Mouse (Mus musculus): Measurements from ENCODE around the gene Palm.

Gene Palm

GRCm38 (mm10) chr10:79832026-79832785, 38.8 kb downstream of the Palm start:
- DNase-seq, result no peak

- no peak for DNase-seq
These were observed 39.4 kb downstream of the Palm start for GRCm38 (mm10) chr10:79832786-79833181.

- DNase-seq, result peak; percentile 87
These were observed 41.5 kb downstream of the Palm start for GRCm38 (mm10) chr10:79834769-79835398.

GRCm38 (mm10) chr10:79836918-79837317, 43.5 kb downstream of the Palm start:
- DNase-seq, result no peak

GRCm38 (mm10) chr10:79838151-79838550, 44.8 kb downstream of the Palm start:
- DNase-seq, result no peak

- DNase-seq, result no peak
These were observed 46.7 kb downstream of the Palm start for GRCm38 (mm10) chr10:79840091-79840490.

GRCm38 (mm10) chr10:79840644-79841551, 47.5 kb downstream of the Palm start:
- DNase-seq, result peak; percentile 93

DNA sequence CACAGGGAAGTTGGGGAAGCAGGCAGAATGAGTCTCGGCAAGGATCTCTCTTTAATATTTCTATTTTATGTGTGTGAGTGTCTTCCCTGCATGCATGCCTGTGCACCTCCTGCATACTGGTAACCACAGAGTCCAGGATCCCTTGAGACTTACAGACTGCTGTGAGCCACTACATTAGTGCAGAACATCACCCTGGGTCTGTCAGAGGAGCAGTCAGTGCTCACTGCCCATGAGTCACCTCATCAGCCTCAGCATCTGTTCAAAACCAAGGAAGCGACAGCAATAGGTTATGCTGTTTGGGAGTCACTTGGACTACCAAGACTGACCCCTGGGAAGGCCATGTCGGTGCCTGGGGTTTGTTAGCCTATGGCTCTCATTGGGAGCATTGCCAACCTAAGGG, 49.0 kb downstream of the Palm start:
- no peak for DNase-seq

- no peak for DNase-seq
These were observed 50.1 kb downstream of the Palm start for GRCm38 (mm10) chr10:79843476-79843875.

DNA sequence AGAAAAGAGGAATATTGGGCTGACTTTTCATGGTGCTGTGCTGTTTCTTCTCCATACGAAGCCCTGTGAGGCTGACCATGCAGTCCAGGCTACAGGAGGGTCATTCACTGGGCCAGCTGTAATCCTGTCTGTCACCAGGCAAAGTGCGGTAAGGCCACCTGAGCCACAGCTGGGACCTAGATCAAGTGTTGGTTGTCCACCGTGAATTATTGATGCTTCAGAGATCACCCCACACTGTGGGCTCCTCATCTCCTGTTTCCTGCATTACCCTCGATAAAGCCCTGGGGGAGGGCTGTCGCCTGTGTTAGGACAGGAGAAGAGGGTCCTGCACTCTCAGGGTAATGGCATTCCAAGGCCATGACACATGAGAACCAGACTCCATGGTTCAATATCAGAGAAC, 53.2 kb downstream of the Palm start:
- DNase-seq, result no peak

DNA sequence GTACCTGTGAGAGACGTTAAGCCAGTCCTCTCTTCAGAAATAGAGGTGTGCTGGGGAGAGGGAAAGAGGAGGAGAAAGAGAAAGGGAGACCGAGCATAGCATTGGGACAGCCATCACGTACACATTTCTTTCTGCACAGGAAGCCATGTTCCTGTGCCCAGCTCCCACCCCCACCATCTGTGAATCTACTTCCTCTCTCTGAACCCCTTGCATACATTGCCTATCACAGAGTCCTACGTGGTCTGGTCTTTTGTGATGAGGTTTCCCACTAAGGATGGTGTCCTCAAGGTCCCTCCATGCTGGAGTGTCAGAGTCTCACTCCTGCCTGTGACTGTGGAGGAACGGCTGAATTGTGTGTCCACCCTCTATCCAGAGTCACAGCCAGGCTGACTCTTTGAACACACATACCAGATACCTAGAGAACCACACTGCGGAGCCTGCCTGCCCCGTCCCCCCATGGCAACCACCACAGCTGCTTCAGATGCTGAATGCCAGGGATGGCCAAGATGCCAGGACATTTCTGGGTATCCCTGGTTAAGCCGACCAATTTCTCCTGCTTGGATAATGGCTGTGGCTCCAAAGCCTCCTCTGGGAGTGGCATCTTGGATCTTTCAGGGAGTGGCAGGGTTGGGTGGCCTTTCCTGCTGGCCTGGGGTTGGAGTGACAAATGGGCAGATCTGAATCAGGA, 56.7 kb downstream of the Palm start:
- DNase-seq, result no peak

- DNase-seq, result no peak
These were observed 58.3 kb downstream of the Palm start for GRCm38 (mm10) chr10:79851653-79852052.

- DNase-seq, result peak; percentile 81
These were observed 58.9 kb downstream of the Palm start for GRCm38 (mm10) chr10:79852107-79852789.

DNA sequence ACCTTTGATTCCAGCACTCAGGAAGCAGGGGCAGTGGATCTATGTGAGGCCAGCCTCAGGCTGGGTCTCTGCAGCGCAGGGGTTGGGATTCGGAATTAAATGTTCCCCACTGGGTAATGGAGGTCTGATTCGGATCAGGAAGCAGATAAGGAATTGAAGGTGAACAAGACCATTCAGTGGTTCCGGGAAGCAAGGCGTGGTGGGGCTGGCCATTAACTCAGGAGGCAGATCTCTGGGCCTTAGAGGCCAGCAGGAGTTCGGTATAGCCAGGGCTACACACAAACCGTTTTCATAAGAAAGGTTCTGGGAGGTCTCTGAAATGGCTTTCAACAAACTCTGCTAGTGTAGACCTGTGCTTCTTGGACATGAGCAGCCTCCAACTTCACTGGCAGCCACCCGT, 59.5 kb downstream of the Palm start:
- DNase-seq, result no peak

DNA sequence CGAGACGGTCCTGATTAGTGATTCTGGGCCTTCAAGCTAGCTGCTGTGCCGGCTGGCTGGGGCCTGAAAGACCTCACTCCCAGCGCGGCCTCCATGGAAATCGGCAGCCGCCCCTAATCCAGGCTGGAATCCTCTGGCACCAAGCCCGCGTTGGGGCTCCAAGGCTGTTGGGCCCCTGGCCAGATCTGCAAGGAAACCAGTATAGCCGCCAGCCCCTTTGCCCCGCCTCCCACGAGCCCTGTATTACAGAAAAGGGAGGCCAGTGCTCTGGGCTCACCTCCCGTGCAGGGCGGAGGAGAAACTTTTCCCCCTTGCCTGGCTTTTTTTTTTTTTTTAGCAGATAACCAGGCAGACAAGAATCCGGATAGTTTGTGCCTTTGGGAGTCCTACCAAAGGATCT, 60.0 kb downstream of the Palm start:
- DNase-seq, result peak; percentile 99

- peak; percentile 100 for DNase-seq
These were observed 60.8 kb downstream of the Palm start, which contains the start of gene Ptbp1 for GRCm38 (mm10) chr10:79853860-79854795. Gene Ptbp1, plus strand, starts transcription at chr10:79854427.

- peak; percentile 85 for DNase-seq
These were observed 61.6 kb downstream of the Palm start for GRCm38 (mm10) chr10:79854801-79855541.

DNA sequence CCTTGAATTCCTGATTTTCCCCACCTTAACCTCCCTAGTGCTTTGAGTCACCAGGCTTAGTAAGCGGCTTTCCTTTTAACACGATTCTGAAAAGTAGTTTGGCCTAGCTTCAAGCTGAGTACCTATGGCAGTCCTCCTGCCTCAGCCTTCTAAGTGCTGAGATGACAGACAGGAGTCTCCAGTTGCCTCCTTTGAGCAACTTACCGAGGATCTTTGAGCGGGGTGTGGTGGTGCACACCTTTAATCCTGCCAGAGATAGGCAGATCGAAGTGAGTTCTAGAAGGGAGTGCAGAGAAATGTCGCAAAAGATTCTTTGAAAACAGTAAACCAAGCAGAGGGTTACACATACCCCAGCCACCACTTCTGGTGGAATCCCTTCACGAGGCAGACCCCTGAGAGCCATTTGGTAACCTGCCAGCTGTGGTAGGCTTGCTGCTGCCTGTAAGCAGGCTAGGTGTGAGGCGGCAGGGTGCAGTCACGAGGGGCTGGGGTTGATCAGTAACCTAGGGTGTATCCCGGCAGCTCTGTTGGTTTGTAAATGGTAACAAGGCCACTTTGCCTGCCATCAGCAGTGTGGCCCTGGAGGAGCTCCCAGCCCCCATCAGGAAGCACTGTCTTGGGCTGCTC, 62.3 kb downstream of the Palm start:
- peak; percentile 59 for DNase-seq

GRCm38 (mm10) chr10:79856280-79856679, 62.9 kb downstream of the Palm start:
- no peak for DNase-seq

All from lung, postnatal 10 days (tissue).